Mouse (Mus musculus): ENCODE measurements at regions not wholly inside any gene's neighbourhood (a gene's known extent, or its start where the extent isn't known, plus 50 kb on each side); places are given as distances from the start of the nearest gene placed in this dataset.

GRCm38 (mm10) chr11:28782486-28782885, 70.5 kb upstream of the Efemp1 start:
- Histone ChIP-seq H3K27me3 (no peaks in the 10 kb centered on the region), H3K36me3 (no peaks in the 10 kb centered on the region), H3K9ac (no peak overlapping the region), H3K4me1 (no peaks in the 10 kb centered on the region), H3K4me2 (no peak overlapping the region), H3K9me3 (no peaks in the 10 kb centered on the region), H3K27ac (no peak overlapping the region), H3K4me3 (no peak overlapping the region)
- 28% methylated on average over 2 of the region's 2 CpGs for WGBS
- no peak for ATAC-seq (ENCODE audit: insufficient number of reproducible peaks, insufficient read depth, low FRiP score, low TSS enrichment, low read depth)

DNA sequence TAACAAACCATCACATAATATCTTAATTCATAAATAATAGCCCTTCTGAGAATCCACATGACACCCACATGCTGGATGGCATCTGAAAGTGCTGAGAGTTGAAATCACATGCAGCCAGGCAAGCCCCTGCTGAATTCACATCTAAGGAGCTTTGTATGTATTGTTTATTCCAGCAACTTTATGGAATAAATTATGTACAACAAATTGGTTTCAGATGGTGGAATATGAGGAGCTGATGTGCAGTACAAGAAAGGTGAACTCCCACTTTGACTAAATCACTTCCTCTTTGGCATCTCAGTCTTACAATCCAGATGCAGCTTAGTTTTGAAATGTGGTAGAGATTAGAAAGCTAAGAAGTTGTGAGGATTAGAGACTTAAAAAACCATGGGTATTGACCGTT, 82.2 kb upstream of the Efemp1 start:
- Histone ChIP-seq H3K4me2 (no peak overlapping the region), H3K27ac (peak overlapping the region; percentile 39; the same call in 1 of the 2 replicates), H3K27me3 (no peaks in the 10 kb centered on the region), H3K4me3 (no peak overlapping the region), H3K36me3 (no peaks in the 10 kb centered on the region), H3K4me1 (peaks cover 14% of the 10 kb centered on the region), H3K9me3 (no peaks in the 10 kb centered on the region), H3K9ac (no peak overlapping the region)
- ATAC-seq (ENCODE audit: insufficient number of reproducible peaks, insufficient read depth, low FRiP score, low TSS enrichment, low read depth) = peak; percentile 43; the same call in 1 of the 2 replicates
- WGBS = 33% methylated on average over 1 of the region's 1 CpGs

DNA sequence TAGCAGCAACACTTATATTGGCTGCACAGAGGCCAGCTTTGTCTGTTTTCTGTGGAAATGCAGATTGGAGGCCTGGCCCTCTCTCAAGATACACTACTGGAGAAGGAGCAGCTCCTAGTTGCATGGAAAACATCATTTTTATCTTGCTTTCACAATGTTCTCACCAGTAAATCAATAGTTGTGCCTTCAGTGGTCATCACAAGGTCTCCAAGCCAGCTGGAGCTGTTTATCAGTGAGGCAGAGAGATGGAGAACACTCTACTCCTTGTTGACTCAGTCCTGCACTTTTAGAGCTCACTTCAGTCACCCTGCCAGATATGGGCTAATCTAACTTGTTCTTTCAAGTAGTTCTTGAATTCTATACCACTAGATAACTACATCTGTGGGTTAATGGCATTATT, 92.3 kb upstream of the Efemp1 start:
- Histone ChIP-seq H3K27ac (no peak overlapping the region), H3K36me3 (no peaks in the 10 kb centered on the region), H3K4me1 (no peaks in the 10 kb centered on the region), H3K9ac (no peak overlapping the region), H3K4me2 (no peak overlapping the region), H3K4me3 (no peak overlapping the region), H3K9me3 (no peaks in the 10 kb centered on the region), H3K27me3 (no peaks in the 10 kb centered on the region)
- no peak for ATAC-seq (ENCODE audit: insufficient number of reproducible peaks, insufficient read depth, low FRiP score, low TSS enrichment, low read depth)

DNA sequence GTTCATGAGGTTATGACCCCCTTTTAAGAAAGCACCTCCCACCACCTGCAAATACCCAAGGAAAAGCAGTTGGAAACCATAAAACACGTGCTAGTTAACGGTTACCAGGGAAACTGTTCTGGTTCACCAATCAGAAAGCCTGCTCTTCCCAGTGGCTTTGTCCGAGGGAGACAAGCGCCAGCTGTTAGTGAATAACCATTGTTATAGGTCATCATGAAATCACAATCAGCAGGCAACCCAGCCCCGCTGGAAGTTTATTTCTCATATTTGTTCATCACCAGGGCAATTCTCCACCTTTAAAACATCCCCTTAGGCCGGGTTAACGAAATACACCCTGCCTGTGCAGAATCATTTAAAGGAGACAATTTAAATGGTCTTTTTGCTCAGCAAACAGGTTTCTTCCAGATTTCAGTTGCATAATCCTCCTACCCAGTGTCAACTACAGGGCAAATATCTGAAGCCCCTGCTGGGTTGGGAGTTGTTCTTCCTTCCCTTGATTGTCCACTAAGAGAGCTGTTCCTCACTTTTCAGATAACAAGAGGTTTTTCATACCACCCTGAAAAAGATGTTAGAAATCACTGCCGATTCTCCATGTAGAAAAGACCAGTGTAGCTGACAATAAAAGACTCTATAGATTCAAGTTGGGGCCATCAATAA, 117.9 kb upstream of the Efemp1 start:
- peaks cover 6% of the 10 kb centered on the region; the same call in 1 of the 2 replicates for H3K4me1 ChIP-seq
- H3K36me3 ChIP-seq = no peaks in the 10 kb centered on the region
- WGBS = 7% methylated on average over 8 of the region's 8 CpGs
- H3K4me3 ChIP-seq = no peak overlapping the region
- no peaks in the 10 kb centered on the region for H3K9me3 ChIP-seq
- H3K4me2 ChIP-seq = peak overlapping the region; percentile 42
- no peak overlapping the region for H3K9ac ChIP-seq
- H3K27me3 ChIP-seq = no peaks in the 10 kb centered on the region
- no peak overlapping the region for H3K27ac ChIP-seq
- ATAC-seq (ENCODE audit: insufficient number of reproducible peaks, insufficient read depth, low FRiP score, low TSS enrichment, low read depth) = no peak

DNA sequence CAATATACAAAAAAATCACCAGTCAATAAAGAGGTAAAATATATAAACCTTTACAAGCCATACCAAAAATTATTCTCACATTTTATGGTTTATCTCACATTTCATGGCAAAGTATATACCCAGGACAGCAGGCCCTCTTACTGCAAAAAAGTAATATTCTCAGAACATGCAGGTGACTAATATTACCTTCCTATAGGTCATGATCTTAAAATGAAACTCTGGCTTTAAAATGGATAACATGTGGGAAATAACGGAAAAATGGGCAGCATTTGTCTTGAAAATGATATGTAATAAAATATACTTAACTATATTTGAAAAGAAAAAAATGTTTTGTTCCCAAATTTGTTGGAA, 118.4 kb upstream of the Efemp1 start:
- H3K4me1 ChIP-seq = peaks cover 6% of the 10 kb centered on the region; the same call in 1 of the 2 replicates
- H3K9ac ChIP-seq = no peak overlapping the region
- no peaks in the 10 kb centered on the region for H3K36me3 ChIP-seq
- no peaks in the 10 kb centered on the region for H3K9me3 ChIP-seq
- no peak for ATAC-seq (ENCODE audit: insufficient number of reproducible peaks, insufficient read depth, low FRiP score, low TSS enrichment, low read depth)
- 31% methylated on average over 1 of the region's 1 CpGs for WGBS
- H3K27me3 ChIP-seq = no peaks in the 10 kb centered on the region
- H3K27ac ChIP-seq = no peak overlapping the region
- no peak overlapping the region for H3K4me2 ChIP-seq
- H3K4me3 ChIP-seq = no peak overlapping the region

DNA sequence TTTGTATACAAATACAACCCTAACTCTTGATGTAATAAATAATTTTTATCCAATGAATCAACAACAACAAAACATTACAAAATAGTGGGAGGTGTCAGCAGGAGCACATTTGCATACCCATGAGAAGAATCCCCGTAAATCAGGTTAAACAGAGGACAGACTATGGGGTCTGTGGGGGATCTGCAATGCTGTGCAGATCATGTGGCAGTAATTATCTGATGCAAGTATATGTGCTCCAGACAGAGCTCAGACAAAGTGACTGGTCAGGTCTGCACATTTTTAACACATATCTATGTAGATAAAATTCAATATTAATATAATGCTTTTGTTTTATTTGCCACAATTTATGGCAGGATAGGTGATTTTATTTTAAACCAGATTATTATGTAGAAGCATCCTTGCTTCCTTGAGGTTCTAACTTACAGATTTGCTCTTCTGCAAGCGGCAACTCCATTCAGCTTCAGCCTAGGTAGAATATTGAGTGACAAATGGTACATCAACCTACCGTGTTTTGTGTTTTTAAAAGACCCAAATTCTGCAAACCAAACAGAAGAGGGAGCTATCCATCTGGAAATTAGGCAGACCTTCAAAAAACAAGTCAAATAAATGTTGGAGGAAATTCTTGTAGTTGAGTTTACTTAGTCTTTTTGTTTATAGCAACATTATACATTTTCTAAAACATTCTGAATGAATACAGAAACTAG, 119.0 kb upstream of the Efemp1 start:
- no peaks in the 10 kb centered on the region for H3K36me3 ChIP-seq
- no peaks in the 10 kb centered on the region for H3K27me3 ChIP-seq
- no peak overlapping the region for H3K9ac ChIP-seq
- peaks cover 6% of the 10 kb centered on the region; the same call in 1 of the 2 replicates for H3K4me1 ChIP-seq
- WGBS = 26% methylated on average over 3 of the region's 3 CpGs
- H3K9me3 ChIP-seq = no peaks in the 10 kb centered on the region
- no peak for ATAC-seq (ENCODE audit: insufficient number of reproducible peaks, insufficient read depth, low FRiP score, low TSS enrichment, low read depth)
- H3K4me2 ChIP-seq = no peak overlapping the region
- no peak overlapping the region for H3K27ac ChIP-seq
- no peak overlapping the region for H3K4me3 ChIP-seq

- no peaks in the 10 kb centered on the region for H3K27me3 ChIP-seq
- no peaks in the 10 kb centered on the region for H3K9me3 ChIP-seq
- peaks cover 4% of the 10 kb centered on the region; the same call in 1 of the 2 replicates for H3K4me1 ChIP-seq
Observed at GRCm38 (mm10) chr11:28730140-28730539, 122.9 kb upstream of the Efemp1 start.

DNA sequence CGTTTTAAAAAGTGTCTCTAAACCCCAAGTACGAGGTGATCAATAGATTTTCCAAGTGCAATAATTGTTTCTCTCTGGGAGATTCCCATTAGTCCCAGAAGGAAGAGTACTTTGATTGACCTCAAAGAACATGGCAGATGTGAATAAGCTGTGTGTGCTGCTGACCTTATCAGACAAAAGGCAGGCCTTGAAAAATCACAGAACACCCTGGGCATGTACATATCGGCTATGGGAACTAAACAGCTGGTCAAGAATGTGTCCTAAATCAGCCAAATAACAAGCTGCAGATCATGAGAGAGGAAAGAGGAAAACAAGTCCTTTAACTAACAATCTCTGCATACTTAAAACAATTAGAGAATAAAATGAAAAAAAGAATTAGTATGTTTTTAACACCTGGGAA, 125.4 kb upstream of the Ccdc85a start:
- WGBS = 72% methylated on average over 3 of the region's 3 CpGs
- ATAC-seq (ENCODE audit: insufficient number of reproducible peaks, insufficient read depth, low FRiP score, low TSS enrichment, low read depth) = no peak
- no peak overlapping the region for H3K9ac ChIP-seq
- H3K9me3 ChIP-seq = no peaks in the 10 kb centered on the region
- H3K27me3 ChIP-seq = no peaks in the 10 kb centered on the region
- H3K36me3 ChIP-seq = no peaks in the 10 kb centered on the region
- no peak overlapping the region for H3K27ac ChIP-seq
- H3K4me3 ChIP-seq = no peak overlapping the region
- H3K4me2 ChIP-seq = no peak overlapping the region
- H3K4me1 ChIP-seq = no peaks in the 10 kb centered on the region

More at GRCm38 (mm10) chr11:28730140-28730539, 122.9 kb upstream of the Efemp1 start:
- no peak overlapping the region for H3K4me2 ChIP-seq
- no peaks in the 10 kb centered on the region for H3K36me3 ChIP-seq
- H3K27ac ChIP-seq = no peak overlapping the region
- no peak overlapping the region for H3K9ac ChIP-seq
- 62% methylated on average over 2 of the region's 2 CpGs for WGBS
- H3K4me3 ChIP-seq = no peak overlapping the region
- ATAC-seq (ENCODE audit: insufficient number of reproducible peaks, insufficient read depth, low FRiP score, low TSS enrichment, low read depth) = no peak

DNA sequence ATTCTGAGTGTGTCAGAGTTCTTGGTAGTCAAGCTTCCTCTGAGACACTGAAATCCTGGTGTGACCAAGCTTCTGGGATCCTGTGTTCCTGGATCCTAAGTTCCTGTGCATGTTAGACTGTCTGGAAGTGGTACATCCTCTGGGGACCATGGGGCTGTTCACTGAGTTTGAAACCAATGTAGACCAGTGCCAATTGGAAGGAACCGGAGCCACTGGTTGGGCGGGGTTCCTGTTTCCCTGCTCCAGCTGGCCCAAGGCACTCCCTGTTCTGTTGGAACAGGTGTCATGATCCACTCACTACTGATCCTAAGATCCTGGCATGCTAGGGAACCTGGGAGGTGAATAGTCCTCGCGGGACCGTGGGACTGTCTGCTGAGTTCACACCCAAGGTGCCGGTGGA, 124.3 kb upstream of the Ccdc85a start:
- WGBS = 93% methylated on average over 6 of the region's 6 CpGs
- H3K4me2 ChIP-seq = no peak overlapping the region
- ATAC-seq (ENCODE audit: insufficient number of reproducible peaks, insufficient read depth, low FRiP score, low TSS enrichment, low read depth) = no peak
- H3K27me3 ChIP-seq = no peaks in the 10 kb centered on the region
- H3K27ac ChIP-seq = no peak overlapping the region
- no peaks in the 10 kb centered on the region for H3K9me3 ChIP-seq
- H3K4me1 ChIP-seq = no peaks in the 10 kb centered on the region
- H3K36me3 ChIP-seq = no peaks in the 10 kb centered on the region
- no peak overlapping the region for H3K4me3 ChIP-seq
- no peak overlapping the region for H3K9ac ChIP-seq

DNA sequence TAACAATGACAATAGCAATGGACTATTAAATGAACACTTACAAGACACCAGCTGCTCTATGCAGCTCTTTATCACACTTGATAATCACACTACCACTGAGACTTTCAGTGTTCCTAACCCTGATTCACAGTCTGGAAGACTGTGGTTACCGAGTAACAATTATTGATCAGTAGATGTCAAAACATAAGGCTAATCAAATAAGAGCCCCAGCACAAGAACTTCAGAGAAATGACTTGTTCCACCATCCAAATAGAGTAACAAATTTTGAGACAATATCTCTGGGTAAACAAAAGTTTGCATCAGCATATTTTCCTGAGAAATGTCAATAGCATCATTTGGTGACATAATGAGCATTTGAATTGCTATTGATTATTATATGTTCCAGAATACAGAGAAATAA, 118.3 kb upstream of the Ccdc85a start:
- H3K4me3 ChIP-seq = no peak overlapping the region
- 0 out of 2 replicates have a peak, but pooled peaks cover 3% of the 10 kb centered on the region for H3K4me1 ChIP-seq
- H3K9ac ChIP-seq = no peak overlapping the region
- no peak overlapping the region for H3K4me2 ChIP-seq
- H3K27ac ChIP-seq = no peak overlapping the region
- WGBS = 77% methylated on average over 1 of the region's 1 CpGs
- ATAC-seq (ENCODE audit: insufficient number of reproducible peaks, insufficient read depth, low FRiP score, low TSS enrichment, low read depth) = no peak
- no peaks in the 10 kb centered on the region for H3K27me3 ChIP-seq
- H3K9me3 ChIP-seq = no peaks in the 10 kb centered on the region
- no peaks in the 10 kb centered on the region for H3K36me3 ChIP-seq

DNA sequence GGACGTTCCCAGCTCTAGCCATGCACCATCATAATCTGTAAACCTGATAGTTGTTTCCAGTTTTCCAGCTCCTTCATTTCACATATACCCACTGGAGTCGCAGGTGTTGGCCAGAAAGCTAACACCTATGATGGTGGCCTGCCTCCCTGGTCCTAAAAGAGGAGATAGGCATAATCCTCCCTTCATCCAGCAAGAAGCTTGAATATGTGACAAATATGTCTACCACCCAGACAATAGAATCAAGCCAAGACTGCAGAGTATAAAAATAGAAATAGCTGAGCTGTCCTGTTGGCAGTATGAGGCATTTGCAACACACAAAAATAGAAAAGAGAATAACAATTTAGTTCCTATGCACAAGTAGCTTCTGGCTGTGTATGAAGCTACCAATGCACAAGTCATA, 117.3 kb upstream of the Ccdc85a start:
- WGBS = 87% methylated on average over 2 of the region's 2 CpGs
- Histone ChIP-seq H3K4me1 (0 out of 2 replicates have a peak, but pooled peaks cover 3% of the 10 kb centered on the region), H3K36me3 (no peaks in the 10 kb centered on the region), H3K9ac (no peak overlapping the region), H3K27me3 (no peaks in the 10 kb centered on the region), H3K27ac (no peak overlapping the region), H3K4me3 (no peak overlapping the region), H3K9me3 (no peaks in the 10 kb centered on the region), H3K4me2 (no peak overlapping the region)
- ATAC-seq (ENCODE audit: insufficient number of reproducible peaks, insufficient read depth, low FRiP score, low TSS enrichment, low read depth) = no peak

GRCm38 (mm10) chr11:28699766-28700165, 115.6 kb upstream of the Ccdc85a start:
- ATAC-seq (ENCODE audit: insufficient number of reproducible peaks, insufficient read depth, low FRiP score, low TSS enrichment, low read depth) = no peak
- H3K4me2 ChIP-seq = no peak overlapping the region

More at GRCm38 (mm10) chr11:28699766-28700165, 115.6 kb upstream of the Ccdc85a start:
- H3K9ac ChIP-seq = no peak overlapping the region
- no peaks in the 10 kb centered on the region for H3K27me3 ChIP-seq
- no peak overlapping the region for H3K4me3 ChIP-seq
- 0 out of 2 replicates have a peak, but pooled peaks cover 3% of the 10 kb centered on the region for H3K4me1 ChIP-seq
- H3K36me3 ChIP-seq = no peaks in the 10 kb centered on the region
- H3K9me3 ChIP-seq = no peaks in the 10 kb centered on the region
- H3K27ac ChIP-seq = no peak overlapping the region

All from embryonic facial prominence, embryonic 13.5 days (tissue).